7 mouse cellular contexts compared by ENCODE assay signal in genomic region chr6:113011886-113012285, GRCm38 (mm10). TPM values are rescaled to one million over a fixed set of nuclear protein-coding genes. Genes with fewer than 3 reads are reported as not detected.
DNase-seq lines count a peak whose midpoint lies in the region; ATAC-seq and TF ChIP-seq lines count a peak whose summit lies in the region.

No protein-coding gene starts in this region.

- no peak overlapping the region for H3K4me2 ChIP-seq in neural tube, embryonic 11.5 days (ENCODE audit: low read depth)
- H3K4me2 ChIP-seq in forebrain, embryonic 13.5 days, result no peak overlapping the region
- H3K4me2 ChIP-seq in limb, embryonic 14.5 days (replicated peaks; ENCODE audit: low read depth, low read length, severe bottlenecking), result no peak overlapping the region

- no peaks in the 10 kb centered on the region for H3K36me3 ChIP-seq in neural tube, embryonic 11.5 days (ENCODE audit: control insufficient read depth, insufficient read depth, low read length)
- no peaks in the 10 kb centered on the region for H3K36me3 ChIP-seq in forebrain, embryonic 13.5 days (ENCODE audit: poor library complexity, severe bottlenecking)
- no peaks in the 10 kb centered on the region for H3K36me3 ChIP-seq in limb, embryonic 14.5 days (ENCODE audit: control insufficient read depth, insufficient read depth, low read length)

- ATAC-seq in neural tube, embryonic 11.5 days (ENCODE audit: insufficient read depth, low FRiP score, low TSS enrichment), result no peak
- ATAC-seq in forebrain, embryonic 13.5 days, result no peak
- ATAC-seq in limb, embryonic 14.5 days (ENCODE audit: low FRiP score, low read depth), result no peak

- H3K4me3 ChIP-seq in neural tube, embryonic 11.5 days (ENCODE audit: low read depth, low read length), result no peak overlapping the region
- no peak overlapping the region for H3K4me3 ChIP-seq in forebrain, embryonic 13.5 days
- no peak overlapping the region for H3K4me3 ChIP-seq in limb, embryonic 14.5 days (replicated peaks; ENCODE audit: low read length)

- H3K4me1 ChIP-seq in neural tube, embryonic 11.5 days (ENCODE audit: control insufficient read depth, insufficient read depth, low read length), result peaks cover 6% of the 10 kb centered on the region; the same call in 1 of the 2 replicates
- H3K4me1 ChIP-seq in forebrain, embryonic 13.5 days, result peaks cover 39% of the 10 kb centered on the region
- H3K4me1 ChIP-seq in limb, embryonic 14.5 days (ENCODE audit: control insufficient read depth, insufficient read depth, low read length), result peaks cover 10% of the 10 kb centered on the region; the same call in 1 of the 2 replicates

- no peaks in the 10 kb centered on the region for H3K9me3 ChIP-seq in neural tube, embryonic 11.5 days (ENCODE audit: control insufficient read depth, low read length)
- H3K9me3 ChIP-seq in forebrain, embryonic 13.5 days (replicated peaks), result peaks cover 6% of the 10 kb centered on the region; the same call in 1 of the 2 replicates
- no peaks in the 10 kb centered on the region for H3K9me3 ChIP-seq in limb, embryonic 14.5 days (ENCODE audit: control insufficient read depth, low read length)

- no peak for DNase-seq in neural tube, embryonic 11.5 days (ENCODE audit: low spot score)
- DNase-seq in neural tube, embryonic 10.5 days (ENCODE audit: extremely low spot score, low spot score), result no peak
- DNase-seq in limb, embryonic 14.5 days (ENCODE audit: low spot score), result no peak
- peak; percentile 78 for DNase-seq in retina, postnatal 1 day
- no peak for DNase-seq in frontal cortex, postnatal 14 days (ENCODE audit: low spot score in 2 of 2)
- DNase-seq in lung, postnatal 4 days, result no peak

- H3K9ac ChIP-seq in neural tube, embryonic 11.5 days (ENCODE audit: low read length), result no peak overlapping the region
- no peak overlapping the region for H3K9ac ChIP-seq in forebrain, embryonic 13.5 days
- no peak overlapping the region for H3K9ac ChIP-seq in limb, embryonic 14.5 days (ENCODE audit: low read depth, low read length, severe bottlenecking)

- TF ChIP-seq POLR2A in limb, embryonic 14.5 days (IDR thresholded peaks at IDR 0.05; ENCODE audit: borderline replicate concordance, extremely low read depth, insufficient read depth, insufficient read length), result no peak

- no peaks in the 10 kb centered on the region for H3K27me3 ChIP-seq in neural tube, embryonic 11.5 days (ENCODE audit: control insufficient read depth, insufficient read depth, low read length)
- H3K27me3 ChIP-seq in forebrain, embryonic 13.5 days, result no peaks in the 10 kb centered on the region
- H3K27me3 ChIP-seq in limb, embryonic 14.5 days (ENCODE audit: control insufficient read depth, insufficient read depth, low read length), result no peaks in the 10 kb centered on the region

- H3K27ac ChIP-seq in neural tube, embryonic 11.5 days (ENCODE audit: low read depth, low read length), result peak overlapping the region; percentile 71
- peak overlapping the region; percentile 92 for H3K27ac ChIP-seq in forebrain, embryonic 13.5 days
- peak overlapping the region; percentile 77; the same call in 1 of the 2 replicates for H3K27ac ChIP-seq in limb, embryonic 14.5 days (replicated peaks; ENCODE audit: low read depth, low read length)

- 61% methylated on average over 2 of the region's 2 CpGs for WGBS in neural tube, embryonic 11.5 days
- 16% methylated on average over 2 of the region's 2 CpGs for WGBS in forebrain, embryonic 13.5 days
- WGBS in limb, embryonic 14.5 days, result 72% methylated on average over 2 of the region's 2 CpGs

RNA-seq across cellular contexts. Expression of gene Thumpd3, which starts 34.1 kb away (rescaled TPM):
- polyA plus RNA-seq in neural tube, embryonic 11.5 days (2014; fragmentation: Nextera tagmentation; extraction: Ambion mirVana), result 50.4 and 52.9 TPM in 2 replicates
- 62.9 and 63.2 TPM in 2 replicates for polyA plus RNA-seq in forebrain, embryonic 13.5 days (2015; fragmentation: Nextera tagmentation; extraction: Ambion mirVana)
- polyA plus RNA-seq in limb, embryonic 14.5 days (2012; rRNA removed), result 18.8 and 25.1 TPM in 2 replicates
- polyA plus RNA-seq in limb, embryonic 14.5 days (2014; fragmentation: Nextera tagmentation; extraction: Ambion mirVana), result 36.7 and 38.7 TPM in 2 replicates
